Mouse (Mus musculus): ENCODE measurements at regions not wholly inside any gene's neighbourhood (a gene's known extent, or its start where the extent isn't known, plus 50 kb on each side); places are given as distances from the start of the nearest gene placed in this dataset.

DNA sequence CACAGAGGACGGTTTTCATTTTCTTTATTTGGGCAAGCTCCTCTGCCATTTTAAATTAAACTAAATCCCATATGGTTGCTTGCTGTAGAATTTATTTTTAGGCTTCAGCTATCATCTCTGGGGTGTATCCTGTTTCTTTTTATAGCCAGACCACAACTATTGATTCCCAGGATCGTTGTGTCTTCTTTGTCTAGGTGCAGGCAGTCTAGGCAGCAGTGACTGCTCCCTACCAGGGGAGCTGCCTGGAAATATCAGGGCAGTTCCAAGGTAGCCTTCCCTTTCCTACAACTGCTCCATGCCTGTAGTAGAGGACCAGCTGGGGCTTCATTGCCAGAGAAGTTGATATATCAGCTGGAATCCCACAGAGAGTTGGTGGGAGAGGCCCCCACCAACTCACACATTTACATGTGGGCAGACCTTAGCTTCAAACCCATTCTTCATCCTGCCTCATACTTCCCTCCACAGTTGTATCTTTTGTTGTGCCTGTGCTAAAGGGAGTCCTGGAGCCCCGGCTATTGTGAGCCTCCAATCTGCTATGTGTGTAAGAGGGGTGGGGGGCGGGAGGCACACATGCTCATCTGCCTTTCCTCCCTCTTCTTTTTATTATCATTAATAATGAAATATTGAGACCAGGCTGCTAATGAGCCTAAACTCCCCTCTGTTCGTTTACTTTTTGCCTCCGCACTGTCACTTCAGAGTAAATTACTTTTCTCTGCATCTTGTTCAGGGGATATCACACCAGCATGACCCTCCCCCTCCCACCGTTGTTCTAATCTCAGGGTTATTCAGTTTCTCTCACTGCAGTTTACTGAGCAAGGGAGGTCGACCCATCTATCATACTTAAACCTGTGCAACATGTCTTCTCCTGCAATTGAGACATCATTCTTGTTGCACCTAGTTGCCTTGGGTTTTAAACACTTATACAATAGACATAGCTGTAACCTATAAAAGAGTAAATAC is 576.3 kb upstream of the Plxna2 start:
- DNase-seq (ENCODE audit: low read depth, low spot score): no peak

DNA sequence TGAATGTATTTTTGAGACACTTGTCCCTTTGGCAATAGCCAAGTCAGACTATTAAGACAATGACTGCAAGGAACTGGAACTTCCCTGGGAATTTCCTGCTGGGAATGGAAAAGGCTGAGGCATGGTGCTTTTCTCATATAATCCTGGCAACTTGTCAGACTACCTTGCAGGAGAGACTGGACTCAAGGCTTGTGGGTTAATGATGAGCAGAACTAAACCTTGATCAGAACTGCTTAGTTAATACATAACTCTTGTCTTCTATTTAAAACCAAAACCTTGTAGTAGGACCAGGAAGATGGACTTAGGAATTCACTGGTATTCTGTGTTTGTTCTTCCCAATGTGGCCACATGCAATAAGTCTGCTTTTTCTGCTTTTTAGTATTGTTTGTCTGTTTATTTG is 579.3 kb upstream of the Plxna2 start:
- no peak for DNase-seq (ENCODE audit: low read depth, low spot score)

DNA sequence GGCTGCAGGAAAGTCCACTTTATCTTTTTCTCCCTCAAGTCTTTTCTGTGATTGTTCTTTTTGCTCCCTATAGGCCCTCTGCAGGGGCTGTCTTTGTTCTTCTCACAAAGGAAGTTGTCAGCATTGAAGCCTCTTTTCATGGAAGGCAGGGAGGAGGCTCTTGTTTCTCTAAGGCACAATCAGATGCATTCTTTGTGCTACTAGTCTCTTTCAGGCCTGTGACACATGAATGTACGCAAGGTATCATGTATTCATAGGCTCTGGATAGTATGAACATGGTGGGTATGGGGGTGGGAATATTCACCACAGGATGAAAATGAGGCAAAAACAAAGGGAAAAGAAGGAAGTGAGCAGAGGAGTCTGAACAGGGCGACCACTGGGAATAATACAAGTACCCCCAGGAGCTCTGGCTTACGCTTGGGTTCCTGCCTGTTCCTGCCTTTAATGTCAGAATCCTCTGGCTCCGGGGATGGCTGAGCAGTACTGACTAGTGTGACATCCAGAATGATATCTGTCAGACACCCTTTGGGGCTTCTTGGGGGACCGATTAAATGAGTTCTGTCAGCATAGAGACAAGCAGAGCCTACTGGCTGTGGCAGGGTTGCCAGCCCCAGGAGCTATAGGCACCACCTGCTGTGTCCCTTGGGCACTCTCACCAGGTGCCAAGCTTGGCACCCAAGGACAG is 583.7 kb upstream of the Plxna2 start:
- no peak for DNase-seq (ENCODE audit: low read depth, low spot score)

DNA sequence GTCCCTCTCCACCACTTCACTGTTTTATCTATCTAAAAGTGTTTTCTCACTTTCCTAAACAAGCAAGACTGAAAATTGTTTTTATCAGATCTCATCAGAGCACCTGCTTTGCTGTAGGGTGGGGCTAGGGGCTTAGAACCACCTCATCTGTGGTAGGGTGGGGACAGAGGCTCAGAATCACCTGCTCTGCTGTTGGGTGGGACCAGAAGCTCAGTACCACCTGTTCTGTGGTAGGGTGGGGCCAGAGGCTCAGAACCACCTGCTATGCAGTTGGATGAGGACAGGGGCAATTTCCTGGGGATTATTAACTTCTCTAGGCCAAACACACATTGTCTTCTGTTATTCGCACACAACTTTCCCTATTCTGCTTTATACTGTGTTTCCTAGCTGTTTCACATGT is 585.4 kb upstream of the Plxna2 start:
- DNase-seq (ENCODE audit: low read depth, low spot score): no peak

DNA sequence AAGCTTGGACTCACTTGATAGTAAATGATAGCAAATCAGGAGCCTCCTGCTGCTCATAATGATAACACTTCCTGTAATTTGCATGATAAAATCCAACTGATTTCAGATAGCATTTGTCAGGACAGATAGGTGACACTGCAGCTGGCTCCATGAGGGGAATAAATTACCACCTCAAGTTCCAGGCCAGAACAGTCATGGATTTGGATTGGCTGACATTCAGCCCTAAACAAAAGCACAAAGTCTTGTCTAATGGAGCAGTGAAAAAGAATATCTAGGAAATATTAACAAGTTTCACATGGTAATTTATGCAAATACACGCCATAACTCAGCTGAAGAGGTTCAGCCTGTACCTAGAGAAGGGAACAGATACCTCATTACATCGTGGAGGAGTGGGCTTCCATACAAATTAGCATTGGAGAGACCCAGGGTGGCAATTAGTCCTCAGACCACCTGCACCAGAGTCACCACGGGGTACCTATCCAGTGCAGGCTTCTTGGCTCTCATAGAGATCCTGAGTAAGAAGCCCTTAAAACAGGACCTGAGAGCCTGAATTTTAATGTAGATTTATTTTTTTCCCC is 587.3 kb upstream of the Plxna2 start:
- no peak for DNase-seq (ENCODE audit: low read depth, low spot score)

DNA sequence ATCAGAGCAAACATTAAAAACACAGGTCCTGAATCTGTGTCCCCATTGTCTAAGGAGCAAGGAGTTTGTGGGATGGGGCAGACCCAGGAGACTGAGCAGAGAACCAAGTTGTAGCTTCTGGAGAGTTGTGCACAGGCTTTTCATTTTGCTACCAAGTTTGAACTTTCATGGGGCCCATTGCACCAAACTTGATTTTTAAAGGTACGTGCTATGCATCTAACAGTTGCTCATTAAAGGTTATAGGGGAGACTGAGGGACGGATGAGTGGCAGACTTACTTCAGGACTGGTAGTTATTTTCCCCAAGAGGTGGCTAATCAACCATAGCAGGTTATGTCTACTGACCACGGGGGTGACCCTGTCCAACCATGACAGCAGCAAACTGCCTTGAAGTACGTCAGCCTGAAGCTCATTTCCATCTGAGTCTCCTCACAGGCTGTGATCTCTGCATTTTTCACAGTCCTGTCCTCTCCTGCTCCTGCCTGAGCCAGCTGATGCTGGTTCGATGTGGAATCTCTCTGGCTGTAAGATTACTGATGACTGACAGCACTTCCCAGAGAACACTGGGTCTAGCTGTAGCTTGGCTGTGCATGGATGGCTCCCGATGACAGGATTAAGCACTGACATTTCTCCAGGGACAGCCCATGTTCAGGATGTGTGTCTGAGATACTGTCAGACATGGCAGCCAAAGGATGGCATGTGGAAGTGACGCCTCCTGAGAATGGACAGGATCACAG is 590.9 kb upstream of the Plxna2 start:
- DNase-seq (ENCODE audit: low read depth, low spot score): no peak

DNA sequence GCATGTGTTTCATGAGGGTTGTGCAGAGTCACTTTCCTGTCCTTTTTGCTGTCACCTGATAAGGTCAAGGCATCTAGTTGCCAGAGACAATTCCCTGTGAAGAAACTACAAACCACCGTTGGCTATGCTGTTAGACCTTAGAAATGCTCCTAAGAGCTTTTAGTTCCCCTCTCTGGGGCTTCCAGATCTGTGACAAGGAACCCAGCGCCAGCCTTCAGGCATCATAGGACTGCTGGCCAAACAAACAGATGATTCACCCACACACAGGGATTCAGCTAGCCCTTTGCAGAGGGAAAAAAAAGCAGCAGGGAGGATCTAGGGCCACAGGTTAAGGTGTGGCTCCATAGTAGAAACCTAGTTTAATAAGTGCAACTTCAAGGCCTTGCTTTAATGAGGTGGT is 591.8 kb upstream of the Plxna2 start:
- DNase-seq (ENCODE audit: low read depth, low spot score): no peak

DNA sequence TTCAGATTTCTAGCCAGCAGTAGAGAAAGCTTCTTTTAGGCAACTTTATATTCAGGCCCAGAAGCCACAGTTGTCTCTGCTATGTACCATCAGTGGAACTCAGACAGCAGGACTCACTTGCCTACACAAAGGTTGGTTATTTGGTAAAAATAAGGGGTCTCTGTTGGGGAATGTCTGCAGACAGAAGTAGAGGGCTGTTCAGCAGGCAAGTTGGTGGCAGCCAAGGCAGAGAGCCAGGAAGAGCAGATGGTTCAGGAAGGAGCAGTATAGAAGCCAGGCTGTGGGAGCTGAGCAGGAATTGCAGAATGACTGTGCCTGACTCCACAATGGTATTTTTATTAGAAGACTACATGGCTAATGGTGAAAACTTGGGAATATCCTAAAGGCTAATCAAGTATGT is 598.7 kb upstream of the Plxna2 start:
- no peak for DNase-seq (ENCODE audit: low read depth, low spot score)

DNA sequence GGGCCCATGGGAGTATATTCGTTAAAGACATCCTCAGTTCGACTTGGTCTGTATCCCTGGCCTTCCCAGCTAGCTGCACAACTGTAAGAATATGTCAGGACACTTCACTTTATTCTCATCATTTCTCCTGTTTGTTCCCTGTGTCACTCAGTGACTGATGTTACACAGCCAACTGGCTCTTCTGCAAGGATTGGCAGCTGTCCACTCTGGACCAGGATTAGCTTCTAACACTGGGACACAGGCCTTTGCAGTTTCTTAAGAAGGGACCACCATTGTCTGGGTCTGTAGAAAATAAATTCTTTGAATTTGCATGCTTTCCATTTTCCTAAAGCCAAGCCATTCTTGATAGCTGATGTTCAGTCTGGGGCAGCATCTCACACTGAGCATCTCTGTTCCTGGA is 622.1 kb upstream of the Camk1g start:
- no peak for DNase-seq (ENCODE audit: low read depth, low spot score)

DNA sequence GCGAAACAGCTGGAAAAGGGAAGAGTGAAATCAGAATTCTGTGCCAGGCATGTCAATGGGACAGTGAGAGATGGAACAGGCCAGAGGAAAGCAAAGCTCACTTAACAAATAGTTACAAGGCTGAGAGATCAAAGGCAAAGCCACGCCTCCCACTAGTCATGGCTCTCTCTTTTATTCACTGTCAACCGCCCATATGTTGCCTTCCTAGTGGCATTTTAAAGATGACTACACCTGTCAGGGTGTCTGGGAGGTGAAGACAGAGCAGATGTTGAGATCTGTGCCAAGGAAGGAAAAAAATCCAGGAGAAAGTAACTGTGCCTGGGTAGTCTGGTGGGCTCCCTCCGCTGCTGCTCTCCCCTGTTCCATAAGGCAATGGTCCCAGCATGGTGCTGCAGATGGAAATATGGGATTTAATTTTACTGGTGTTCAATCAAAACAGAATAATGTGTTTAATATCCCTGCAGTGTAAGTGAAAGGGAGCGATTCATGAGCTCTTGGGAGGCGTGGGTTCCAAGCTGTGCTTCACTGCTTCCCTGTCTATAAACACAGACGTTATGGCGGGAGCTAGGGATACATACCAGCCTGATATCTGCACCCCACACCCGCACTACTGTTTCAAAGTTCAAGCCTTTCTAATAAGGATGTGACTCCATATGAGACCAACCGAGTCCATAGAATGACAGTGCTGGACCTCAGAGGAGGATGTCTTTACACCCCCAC is 620.0 kb upstream of the Camk1g start:
- DNase-seq (ENCODE audit: low read depth, low spot score): no peak

DNA sequence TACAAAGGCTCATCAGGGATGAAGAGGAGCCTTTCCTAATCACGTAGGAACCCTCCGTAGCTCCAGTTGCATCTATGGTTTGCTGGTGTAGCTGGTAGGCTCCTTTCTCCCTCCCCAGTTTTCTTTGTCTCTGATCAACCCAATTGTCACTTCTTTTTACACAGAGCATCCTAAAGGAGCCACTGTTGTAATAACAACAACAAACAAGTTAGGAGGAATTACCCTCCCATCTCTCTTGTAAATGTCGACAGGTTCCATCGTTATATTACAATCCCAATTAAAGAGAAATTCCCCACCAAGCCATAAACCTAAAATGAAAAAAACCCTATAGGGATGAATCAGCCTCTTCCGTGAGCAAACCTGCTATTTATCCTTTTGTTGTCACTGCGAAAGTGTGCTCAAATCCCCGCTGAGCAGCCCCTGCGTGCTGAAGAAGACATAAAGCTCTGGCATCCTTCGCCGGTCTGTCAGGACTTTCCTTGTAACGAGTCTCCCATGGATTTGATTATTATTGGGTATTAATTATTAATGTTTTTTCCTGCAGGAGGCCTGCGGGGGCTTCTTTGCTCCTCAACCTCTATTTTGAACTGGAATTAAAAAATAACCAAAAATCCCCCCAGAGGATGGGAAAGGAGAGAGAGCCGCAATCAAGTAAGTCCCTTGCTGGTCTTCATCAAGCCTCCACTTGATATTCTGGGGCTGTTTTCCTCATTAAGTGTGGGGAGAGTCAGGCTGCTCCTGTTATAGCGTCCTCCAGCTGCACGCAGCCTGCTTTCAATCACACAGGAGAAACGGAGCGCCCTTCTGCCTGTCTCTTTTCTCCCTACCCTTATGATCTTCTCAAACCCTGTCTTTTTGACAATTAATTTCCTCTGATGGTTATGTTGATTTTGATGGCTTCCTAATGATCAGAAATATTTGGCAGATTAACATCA is 619.1 kb upstream of the Camk1g start:
- DNase-seq (ENCODE audit: low read depth, low spot score): no peak

DNA sequence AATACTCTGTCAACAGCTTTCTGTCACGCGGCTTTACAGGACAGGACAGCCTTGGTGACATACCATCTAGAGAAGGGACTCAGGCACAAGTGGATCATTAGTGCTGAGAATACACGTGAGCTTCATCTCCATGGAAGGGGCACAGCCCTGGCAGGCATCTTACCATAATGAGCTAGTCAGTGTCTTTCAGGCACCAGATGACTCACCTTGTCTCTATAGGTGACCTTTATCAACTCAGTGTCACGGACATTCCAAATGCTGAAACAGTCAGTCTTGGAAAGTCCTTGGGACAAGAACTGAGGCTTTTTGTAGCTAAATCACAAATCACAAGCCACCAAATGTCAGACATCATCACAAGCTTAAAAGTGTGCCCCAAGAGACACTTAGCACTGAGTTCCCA is 610.5 kb upstream of the Camk1g start:
- DNase-seq (ENCODE audit: low read depth, low spot score): no peak

DNA sequence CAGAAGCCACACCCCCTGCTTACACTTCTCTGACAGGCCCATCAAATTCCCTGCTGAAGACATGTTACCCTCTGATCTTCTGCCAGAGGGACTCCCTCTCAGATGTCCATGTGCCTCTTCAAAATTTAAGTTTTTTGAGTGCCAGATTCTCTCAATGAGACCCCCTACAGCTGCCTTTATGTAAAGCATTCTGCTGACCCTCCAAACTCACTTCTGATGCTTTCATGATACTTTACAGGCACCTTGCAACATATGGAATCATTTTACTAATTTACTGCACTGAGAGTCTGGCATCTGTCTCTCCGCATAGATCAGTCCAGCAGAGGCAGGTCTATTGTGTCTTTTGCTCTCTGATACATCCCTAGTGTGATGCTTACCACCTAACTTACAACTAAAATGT is 601.4 kb upstream of the Camk1g start:
- no peak for DNase-seq (ENCODE audit: low read depth, low spot score)

DNA sequence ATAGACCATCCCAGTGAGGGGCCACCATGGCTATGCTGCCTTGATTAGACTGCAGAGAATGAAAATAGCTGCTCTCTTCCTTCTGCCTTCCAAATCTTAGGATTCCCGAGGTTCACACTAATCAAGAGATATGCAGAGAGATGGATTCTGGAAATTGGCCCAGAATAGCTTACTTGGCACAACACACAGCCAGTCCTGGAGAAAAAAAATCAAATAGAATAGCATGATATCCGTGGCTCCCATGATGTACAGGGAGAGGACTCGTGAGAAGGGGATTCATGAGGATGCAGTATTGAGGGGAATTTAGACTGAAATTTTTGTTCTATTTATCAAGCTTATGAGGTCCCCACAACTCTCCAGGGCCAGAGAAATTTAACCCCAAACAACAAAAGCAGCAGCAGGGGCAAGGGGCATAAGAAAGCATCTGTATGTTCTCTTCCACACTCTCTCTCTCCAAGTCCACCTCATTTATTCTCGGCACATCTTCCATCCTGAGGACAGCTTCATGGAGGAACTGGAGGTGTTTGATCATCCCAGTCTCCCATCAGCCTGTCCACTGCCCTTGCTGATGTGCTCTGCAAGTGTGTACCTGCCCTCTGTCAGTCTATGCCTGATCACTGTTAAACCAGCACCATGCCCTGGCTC is 599.3 kb upstream of the Camk1g start:
- no peak for DNase-seq (ENCODE audit: low read depth, low spot score)

DNA sequence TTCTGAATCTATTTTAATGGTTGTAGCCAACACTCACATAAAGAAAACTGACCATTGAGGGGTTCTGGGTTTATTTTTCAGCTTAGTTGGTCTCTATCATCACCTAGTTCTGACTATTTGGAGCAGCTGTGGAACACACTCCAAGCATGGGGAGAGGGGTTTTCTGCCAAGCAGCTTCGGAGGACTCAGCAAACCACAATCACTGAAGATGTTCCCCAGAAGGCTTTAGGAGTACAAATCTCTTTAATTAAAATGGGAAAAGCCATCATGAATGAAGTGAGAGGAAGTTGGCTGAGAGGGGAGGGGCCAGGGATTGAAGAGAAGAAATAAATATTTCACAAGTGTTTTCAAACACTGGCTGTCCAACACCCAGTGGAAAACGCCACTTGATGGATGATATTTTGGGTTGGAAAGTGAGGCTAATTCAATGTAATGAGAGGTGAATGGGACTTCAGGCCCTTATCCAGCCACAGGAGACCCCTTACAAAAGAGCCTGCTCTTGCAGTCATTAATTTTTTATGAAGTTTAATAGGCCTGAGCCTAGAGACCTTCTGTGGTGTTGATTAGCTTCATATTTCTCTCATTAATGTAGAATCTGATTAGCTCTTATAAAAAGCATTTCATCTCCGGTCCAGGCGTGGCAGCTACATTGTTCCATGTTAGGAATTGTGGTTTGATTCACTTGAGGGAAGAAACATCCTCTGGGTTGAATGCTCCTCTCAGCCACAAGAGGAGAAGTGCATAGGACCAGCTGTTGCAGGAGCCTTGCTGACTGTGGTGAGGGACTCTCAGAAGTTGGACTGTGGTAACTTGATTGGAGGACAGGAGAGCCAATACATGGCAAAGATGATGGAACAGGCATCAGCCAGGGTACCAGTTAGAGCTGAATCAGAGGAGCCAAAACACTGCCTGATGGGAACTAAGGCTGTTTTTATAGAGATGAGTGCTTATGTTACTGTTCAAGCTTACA is 598.1 kb upstream of the Camk1g start:
- no peak for DNase-seq (ENCODE audit: low read depth, low spot score)

DNA sequence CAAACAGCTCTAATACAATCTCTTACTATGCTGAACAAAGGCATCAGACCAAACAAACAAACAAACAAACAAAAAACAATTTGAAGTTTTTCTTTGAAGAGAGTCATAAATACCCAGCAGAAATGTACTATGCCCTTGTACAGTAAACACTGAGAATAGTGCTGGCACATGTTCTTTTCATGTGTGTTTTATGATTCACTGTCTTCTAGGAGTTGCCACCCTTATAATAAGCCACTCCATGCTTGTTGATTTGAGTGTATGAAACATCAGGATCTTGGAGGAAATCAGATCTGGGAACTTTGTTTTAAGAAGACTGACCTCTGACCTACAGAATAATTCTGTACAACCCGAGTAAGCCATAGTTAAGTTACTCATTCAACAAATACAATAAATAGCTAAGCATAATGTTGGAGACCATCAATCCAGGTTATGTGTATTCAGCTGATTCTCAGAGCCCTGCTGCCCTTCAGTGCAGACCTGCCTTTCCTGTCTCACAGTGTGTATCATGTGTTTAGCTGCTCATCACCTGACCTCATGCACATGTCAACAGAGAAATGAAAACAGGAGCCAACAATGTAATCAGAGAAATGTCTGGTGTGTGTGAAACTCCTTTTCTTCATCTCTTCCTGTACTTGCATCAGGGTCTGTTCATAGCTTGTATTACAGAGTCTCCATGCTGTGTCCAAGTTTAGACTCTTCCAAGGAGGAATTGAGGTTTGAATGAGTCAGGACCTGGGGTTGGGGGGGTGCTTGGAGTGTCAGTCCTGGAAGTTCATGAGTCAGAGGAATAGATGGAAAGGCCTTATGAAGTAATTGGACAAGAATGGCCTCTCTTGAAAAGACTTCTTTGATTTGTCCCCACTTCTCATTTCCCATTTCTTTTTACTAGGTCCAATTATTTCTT is 596.8 kb upstream of the Camk1g start:
- DNase-seq (ENCODE audit: low read depth, low spot score): no peak

DNA sequence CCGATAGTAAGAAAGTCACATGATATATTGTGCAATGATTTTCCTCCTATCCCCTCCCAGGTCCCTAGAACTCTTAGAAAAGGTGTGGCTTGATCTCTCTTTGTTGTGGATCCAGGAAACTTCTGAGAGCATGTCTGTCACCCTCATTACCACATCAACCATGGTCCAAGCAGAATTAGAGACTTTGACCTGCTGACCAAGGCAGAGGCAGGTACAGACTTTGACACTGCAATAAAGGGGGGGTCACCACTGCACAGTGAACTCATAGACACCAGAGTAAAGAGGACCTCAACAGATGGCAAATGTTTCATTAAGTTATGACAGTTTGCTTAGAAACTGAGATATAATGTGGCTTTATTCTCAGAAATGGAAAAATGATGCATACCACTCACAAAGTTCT is 595.2 kb upstream of the Camk1g start:
- DNase-seq (ENCODE audit: low read depth, low spot score): no peak

DNA sequence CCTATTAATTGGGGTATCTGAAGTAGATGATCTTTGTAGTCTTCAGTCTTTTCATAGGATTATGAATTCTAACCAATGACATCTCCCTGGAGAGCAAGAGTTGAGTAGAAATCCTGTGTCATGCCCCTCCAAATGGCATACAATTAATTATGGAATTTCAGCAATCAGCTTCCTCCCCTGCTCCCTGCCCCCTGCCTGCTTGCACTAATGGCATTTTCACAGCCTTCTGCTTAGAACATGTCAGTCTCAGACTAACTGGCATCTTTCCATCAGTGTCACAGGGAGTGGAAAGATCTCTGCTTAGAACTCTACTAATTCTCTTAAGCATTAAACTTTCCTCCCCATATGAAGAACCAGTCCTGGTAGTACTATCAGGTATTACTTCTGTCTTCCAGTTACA is 581.8 kb upstream of the Camk1g start:
- DNase-seq (ENCODE audit: low read depth, low spot score): no peak

Data from embryo, embryonic 11.5 days (tissue).